Mouse (Mus musculus): ENCODE measurements around the gene Bcl2l13.
"Not testable (repeated sequence)": the region's sequence is repeated elsewhere in the genome, so short reads cannot be mapped to it uniquely, and the experiment has no call there.

Bcl2l13 gene

GRCm38 (mm10) chr6:120830866-120831608, 5.0 kb upstream of the Bcl2l13 start:
- DNase-seq (ENCODE audit: low read depth) = peak; percentile 76

- peak; percentile 64 for DNase-seq (ENCODE audit: low read depth)
These were observed 3.9 kb upstream of the Bcl2l13 start for GRCm38 (mm10) chr6:120832097-120832496.

DNA sequence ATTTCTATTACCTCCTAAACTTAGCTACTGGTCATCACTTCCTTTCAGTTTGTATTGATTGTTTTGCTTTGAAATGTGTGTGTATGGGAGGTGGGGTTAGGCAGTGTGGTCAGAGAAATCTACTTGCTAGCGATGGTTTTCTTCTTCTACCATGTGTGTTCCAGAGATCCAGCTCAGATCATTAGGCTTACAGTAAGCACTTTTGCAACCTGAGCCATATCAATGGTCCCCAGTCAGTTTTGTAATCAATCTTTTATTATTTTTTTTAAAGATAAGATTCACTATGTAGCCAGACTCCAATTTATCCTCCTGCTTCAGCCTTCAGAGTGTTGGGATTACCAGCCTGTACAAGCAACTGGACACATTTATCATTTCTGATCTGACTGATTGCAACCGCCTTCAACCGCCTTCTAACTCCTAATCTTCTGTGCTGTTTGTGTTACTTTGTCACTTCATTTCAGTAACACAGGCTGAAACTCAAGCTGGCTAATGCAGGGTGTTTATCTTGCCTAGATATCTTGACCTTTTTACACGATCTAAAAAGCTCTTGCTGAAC, 1.2 kb upstream of the Bcl2l13 start:
- no peak for DNase-seq (ENCODE audit: low read depth)

- DNase-seq (ENCODE audit: low read depth) = no peak
These were observed 558 bp downstream of the Bcl2l13 start for GRCm38 (mm10) chr6:120836389-120837151.

DNA sequence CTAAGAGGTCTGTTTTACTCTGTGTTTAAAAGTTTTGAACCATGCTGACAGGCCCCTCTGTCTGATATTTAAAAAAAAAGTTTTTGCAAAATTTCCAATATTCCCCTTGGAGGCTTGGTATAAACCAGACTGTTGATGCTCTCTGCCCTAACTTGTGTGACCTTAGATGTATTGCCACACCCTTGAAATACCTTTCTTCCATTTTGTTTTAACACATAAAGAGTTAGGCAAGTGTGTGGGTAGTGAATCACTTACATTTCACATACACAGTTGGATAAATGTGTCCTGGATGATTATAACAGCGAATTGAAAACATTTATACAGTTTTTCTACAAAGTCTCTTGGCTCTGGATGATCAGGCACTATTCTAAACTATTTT, 1.1 kb downstream of the Bcl2l13 start:
- no peak for DNase-seq (ENCODE audit: low read depth)

DNA sequence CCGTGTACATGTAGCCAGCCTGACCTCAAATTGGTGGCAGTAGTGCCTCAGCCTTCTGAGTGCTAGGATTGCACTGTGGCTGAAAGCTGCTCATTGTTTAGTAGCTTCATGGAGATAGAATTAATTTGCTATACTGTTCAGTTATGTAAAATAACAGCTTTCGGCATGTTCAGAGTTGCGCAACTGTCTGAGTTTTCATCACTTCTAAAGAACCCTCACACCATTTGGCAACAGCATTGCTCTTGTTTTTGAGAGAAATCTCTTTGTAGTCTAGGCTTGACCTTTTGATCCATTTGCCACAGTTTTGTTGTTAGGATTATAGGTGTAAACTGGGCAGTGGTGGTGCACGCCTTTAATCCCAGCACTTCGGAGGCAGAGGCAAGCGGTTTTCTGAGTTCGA, 4.2 kb downstream of the Bcl2l13 start:
- no peak for DNase-seq (ENCODE audit: low read depth)

DNA sequence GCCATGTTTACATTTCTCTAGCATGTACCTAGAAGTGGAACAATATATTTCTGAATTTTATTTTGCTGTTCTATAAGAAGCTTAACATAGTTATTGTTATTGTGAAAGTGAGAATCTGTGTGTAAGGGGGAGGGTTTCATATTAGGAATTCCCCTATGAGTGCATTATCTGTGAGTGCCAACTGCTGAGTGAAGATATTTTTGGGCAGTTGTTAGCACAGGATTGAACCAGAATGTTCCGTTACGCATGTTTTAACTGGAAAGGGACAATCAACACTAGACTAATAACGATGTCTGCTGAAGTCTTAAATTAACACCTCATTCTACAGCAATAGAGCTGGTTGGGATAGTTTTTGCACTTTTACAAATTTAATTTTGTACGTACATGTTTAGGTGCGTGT, 5.7 kb downstream of the Bcl2l13 start:
- DNase-seq (ENCODE audit: low read depth) = peak; percentile 75

DNA sequence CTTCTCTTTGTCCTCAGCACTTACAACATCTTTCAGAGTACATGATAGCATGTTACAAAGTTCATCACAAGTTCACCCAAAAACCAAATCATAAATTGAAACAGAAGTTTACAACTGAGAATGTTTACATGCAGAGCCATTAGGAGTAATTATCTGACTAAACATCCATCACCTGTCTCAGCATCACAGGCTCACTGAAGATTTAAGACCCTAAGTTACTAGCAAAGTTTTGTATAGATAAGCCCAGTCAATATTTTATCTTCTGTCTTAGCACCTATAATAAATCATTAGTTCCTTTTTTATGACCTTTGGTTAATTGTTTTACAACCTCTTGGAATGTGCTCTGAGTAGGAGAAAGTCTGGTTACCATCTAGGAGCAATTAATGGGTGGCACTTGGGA, 14.7 kb downstream of the Bcl2l13 start:
- DNase-seq (ENCODE audit: low read depth) = not testable (repeated sequence)

DNA sequence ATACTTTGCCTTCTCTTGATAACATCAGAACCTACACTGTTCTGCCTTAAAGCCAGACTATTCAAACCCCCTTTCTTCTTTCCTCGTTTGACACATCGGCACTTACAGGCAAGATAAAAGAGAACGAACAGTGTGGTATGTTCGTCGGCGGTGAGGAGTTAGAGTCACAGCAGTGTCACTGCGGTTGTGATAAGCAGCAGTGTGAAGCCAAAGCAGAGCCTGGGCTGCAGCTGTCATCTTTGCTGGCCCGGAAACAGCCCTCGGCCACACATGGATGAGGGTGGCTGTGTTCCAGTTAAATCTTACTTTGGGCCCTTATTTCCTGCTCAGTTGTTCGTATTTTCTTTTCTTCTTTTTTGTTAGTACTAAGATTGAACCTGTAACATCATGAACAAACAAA, 18.4 kb downstream of the Bcl2l13 start:
- peak; percentile 75 for DNase-seq (ENCODE audit: low read depth)

GRCm38 (mm10) chr6:120858217-120858711, 22.3 kb downstream of the Bcl2l13 start:
- DNase-seq (ENCODE audit: low read depth) = no peak

DNA sequence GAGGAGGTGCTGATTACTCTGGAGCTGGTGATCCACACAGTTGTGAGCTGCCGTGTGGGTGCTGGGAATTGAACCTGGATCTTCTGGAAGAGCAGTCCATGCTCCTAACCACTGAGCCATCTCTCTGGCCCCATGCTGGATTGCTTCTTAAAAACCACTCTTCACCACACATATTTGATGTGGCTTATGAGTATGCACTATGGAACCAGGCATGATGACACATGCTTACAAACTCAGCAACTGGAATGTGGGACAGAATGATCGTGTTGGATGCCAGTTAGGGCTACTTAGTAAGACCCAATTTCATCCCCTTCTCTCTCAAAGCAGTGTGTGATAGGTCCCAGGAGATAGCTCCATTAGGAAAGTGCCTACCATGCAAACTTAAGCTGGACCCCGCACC, 24.1 kb downstream of the Bcl2l13 start:
- DNase-seq (ENCODE audit: low read depth) = no peak

- DNase-seq (ENCODE audit: low read depth) = no peak
These were observed 30.2 kb downstream of the Bcl2l13 start for GRCm38 (mm10) chr6:120866051-120866814.

GRCm38 (mm10) chr6:120868824-120869223, 32.8 kb downstream of the Bcl2l13 start:
- no peak for DNase-seq (ENCODE audit: low read depth)

DNA sequence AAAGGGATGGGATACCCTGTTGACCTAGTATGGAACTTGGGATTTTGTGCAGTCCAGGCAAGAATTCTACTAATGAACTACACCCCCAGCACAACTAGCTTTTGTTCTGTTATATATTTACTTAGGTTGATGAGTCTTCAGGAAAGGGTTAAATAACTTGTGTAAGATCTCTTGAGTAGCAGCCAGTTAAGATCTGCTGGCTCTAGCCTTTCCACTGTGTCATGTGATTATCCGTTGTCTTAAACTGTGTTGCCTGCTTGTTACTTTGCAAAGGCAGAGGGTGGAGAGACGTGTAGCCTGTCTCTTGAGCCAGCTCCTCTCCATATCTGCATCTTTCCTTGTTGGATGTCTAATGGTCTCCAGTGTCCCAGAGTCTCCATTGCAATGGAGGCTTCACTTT, 35.3 kb downstream of the Bcl2l13 start:
- no peak for DNase-seq (ENCODE audit: low read depth)

DNA sequence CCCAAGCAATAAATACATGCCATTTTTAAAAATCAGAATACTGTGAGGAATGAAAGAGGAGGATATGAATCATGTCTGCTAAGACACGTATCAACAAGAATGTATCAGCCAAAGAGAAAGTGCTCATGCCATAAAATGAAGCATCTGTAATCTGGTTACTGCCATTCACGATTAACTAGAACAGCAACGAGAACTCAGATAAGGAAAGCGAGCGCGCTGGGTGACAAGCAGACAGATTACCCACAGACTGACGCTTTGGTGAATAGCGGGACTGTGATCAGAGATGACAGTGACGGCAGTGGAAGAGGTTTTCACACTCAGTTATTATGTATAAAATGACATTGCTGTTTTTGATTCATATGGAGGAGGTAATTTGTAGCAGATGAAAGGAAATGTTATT, 37.9 kb downstream of the Bcl2l13 start:
- DNase-seq (ENCODE audit: low read depth) = peak; percentile 48

DNA sequence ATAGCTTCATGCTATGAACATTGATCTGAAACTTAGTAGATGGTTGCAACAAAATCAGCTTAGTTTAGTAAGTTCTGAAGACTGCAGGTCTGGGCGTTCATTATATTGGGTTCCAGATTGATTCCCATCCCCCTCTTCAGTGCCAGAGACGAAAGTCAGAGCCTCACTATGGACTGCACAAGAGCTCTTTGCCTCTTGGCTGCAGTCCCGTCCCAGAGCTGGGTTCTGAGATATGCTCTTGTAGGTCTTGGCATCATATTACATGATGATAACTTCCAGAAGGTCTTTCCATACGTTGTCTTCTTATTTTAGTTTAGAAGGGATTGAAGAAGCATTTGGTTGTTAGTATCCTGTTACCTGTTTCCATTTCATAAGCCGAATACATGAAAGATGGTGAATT, 43.0 kb downstream of the Bcl2l13 start:
- no peak for DNase-seq (ENCODE audit: low read depth)

- DNase-seq (ENCODE audit: low read depth) = no peak
These were observed 48.4 kb downstream of the Bcl2l13 start for GRCm38 (mm10) chr6:120884436-120884835.

DNA sequence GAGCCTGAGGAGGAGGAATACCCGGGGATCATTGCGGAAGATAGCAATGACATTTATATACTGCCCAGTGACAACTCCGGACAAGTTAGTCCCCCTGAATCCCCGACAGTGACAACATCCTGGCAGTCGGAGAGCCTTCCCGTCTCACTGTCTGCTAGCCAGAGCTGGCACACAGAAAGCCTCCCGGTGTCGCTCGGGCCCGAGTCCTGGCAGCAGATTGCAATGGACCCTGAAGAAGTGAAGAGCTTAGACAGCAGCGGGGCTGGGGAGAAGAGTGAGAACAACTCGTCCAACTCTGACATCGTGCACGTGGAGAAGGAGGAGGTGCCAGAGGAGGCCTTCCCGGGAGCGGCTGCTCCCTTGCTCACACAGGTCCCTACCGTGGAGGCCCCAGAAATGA, 50.7 kb downstream of the Bcl2l13 start:
- DNase-seq (ENCODE audit: low read depth) = no peak

- no peak for DNase-seq (ENCODE audit: low read depth)
These were observed 58.1 kb downstream of the Bcl2l13 start for GRCm38 (mm10) chr6:120894089-120894488.

DNA sequence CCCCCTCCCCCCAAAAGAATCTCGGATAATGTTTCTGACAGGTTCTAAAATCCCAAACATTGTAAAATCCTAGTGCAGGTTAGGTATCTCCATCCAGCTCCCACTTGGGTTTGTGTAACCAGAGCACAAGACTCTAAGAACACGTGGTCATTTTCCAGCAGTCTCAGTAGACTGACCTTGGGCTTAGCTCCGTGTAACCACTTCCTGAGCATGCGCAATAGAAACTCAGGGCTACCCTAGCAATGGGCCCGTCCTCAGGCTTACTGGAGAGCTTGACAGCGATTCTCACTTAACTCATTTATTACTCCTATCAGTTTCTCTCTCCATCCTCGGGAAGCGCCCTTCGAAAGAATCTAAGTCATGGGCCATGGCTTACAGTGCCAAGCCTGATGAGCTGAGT, 58.5 kb downstream of the Bcl2l13 start:
- no peak for DNase-seq (ENCODE audit: low read depth)

DNA sequence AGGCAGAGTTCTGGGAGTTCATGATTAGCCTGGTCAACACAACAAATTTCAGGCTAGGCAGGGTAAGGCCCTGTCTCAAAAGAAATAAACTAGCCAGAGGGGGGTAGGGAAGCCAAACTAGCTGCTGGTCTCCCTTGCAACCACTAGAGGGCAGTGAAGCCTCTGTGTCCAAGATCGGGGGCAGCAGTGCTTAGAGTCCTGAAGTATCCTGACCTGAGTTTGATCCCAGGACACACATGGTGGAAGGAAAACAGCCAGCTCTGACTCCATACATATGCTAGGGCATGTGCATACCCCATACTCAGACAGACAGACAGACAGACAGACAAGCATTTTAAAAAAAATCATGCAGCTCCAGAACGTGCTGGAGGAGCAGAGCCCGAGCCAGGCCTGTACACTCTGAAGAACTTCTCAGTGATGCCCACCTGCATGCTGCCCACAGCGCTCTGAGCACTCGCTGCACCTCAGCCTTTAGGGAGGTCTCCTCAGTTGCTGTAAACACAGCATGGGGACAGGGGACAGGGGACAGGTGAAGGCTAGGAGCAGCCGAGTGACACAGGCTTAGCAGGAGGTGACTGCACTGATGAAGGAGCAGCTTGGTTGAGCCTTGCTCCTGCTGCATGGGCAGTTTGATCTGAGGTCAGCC, 62.3 kb downstream of the Bcl2l13 start:
- peak; percentile 43 for DNase-seq (ENCODE audit: low read depth)
